Mouse (Mus musculus) kidney, postnatal 10 days (tissue): ENCODE data around the gene Ninj1.
A peak's percentile ranks its signal among the peaks of the same experiment; 100 is the strongest.

Source experiments
- DNase-seq: peaks from one replicate; pipeline ENCODE4 v3.0.0; 2021; ENCODE audit warnings: mixed read lengths

Ninj1 gene

DNA sequence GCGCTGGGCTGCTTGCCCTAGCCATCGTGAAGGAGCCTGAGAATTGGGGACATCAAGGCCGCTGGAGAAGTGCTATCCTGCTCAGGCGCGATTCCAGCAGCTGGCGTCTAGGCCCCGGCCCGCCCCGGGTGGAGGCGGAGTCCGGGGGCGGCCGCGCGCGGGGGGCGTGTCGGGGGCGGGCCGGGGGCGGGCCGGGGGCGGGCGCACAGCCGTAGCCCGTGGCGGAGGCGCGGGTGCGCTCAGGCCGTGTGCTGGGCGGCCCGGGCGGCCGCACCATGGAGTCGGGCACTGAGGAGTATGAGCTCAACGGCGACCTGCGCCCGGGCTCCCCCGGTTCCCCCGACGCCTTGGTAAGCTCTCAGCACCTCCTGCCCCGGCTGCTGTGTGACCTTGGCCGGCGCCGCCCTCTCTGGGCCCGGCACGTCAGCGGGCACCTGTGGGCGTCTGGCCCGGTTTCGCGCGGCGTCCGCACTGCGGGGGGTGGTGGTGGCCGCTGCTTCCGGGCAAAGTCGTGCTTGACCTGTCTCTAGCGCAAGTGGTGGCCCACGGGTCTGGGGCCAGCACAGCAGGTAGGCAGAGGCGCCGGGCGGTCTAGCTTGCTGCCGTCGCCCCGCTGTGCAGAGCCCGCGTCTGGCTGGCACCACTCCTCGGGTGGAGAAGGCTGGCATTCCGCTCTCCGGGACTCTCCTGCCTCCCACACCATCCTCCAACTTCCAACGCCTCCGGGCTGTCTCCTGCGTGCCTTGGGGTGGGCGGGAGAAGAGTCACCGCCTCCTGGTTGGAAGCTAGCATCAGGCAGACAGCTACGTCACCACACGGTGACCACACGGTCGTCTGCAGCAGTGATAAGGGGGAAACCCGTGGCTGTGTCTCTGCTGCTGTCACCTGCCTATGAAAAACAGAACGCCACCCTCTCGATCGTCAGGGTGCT lies at the start of gene Ninj1:
Gene Ninj1, plus strand, starts transcription at position 198 of the 931 bp plus-strand sequence.
- DNase-seq = peak; percentile 93

DNA sequence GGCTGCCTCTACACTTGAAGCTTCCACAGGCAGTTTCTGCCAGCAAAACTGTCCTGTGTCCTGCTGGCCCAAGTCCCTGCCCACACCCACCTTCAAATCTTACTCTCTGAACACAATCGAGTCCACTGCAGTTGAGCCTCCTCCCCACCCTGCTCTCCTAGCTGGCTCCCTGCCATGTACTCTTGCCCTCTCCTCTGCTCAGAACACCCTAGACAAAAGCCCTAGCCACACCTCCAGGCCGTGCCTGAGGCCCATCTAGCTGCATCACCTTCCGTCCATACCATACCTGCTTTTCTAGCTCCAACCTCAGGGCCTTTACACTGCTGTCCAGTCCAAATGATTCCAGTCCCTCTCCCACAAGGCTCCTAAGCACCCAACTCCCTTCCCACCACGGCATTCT lies 46.7 kb upstream of the Ninj1 start:
- DNase-seq = peak; percentile 75

DNA sequence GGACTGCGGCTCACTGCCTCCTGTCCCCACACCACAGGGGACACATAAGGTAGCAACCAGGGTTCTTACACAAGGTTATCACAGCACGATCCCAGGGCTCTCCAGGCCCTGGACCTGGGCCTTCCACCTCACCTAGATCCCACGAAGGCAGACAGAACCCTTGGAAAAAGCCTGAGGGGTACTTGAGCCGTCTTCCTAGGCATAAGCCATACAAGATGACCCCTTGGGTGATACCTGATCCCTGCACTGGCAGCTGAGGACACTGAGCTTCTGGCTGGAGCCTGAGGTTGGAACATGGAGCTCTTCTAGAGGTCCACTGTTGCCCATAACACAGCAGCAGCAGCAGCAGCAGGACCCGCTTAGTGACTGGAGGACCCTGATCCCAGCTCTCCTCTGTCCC lies 44.9 kb upstream of the Ninj1 start:
- DNase-seq = no peak

DNA sequence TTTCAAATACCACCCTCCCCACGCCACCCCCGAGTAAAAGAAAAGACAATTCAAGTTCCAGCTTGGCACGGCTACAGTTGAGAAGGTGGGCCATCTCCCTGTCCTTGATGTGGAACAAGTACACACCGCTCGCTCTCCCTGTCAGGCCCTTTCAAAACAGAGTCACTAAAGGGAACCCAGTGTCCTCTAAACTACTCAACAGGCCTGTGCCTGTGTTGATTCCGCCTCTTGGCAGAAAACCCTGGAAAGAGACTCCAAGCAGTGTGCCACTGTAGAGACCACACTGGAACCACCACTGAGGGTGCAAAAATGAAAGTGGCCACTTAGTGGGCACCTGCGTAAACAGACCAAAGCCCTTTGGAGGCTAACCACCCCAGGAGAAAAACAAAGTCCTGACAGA lies 44.0 kb upstream of the Ninj1 start:
- no peak for DNase-seq

DNA sequence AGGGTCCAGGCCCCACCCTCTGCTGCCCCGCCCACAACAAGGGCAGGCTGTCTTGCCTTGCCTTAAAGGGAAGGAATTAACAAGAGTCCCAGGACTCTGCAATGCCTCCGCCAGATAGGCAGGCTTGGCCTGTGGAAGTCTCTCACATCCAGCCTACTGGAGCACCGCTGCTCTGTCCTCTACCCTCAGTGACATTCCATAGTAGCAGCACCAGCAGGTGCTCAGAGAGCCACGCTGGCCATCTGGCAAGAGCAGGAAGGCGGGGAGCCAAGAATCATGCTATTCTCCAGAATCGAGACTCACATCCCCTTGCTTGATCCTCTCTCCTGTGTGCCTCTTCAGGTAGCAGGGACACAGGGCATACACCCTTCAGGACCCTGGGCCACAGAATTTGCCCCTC lies 42.8 kb upstream of the Ninj1 start:
- no peak for DNase-seq

DNA sequence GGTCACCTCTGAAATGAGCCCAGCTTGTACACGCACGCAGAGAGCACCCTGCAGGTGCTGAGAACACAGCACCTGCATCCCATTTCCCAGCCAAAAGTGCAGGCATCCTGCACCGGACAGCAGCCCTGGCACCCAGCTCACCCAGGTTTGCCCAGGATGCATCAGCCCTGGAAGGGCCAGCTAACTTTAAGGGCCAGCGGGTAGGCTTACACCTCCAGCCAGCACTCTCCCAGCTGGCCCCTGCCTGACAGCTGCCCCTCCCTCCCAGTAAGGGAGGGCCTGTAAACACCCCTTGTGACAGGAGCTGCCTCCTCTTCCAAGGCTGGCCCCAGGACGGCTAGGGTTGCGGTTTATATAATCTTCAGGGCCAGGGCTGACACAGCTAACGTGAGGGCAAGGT lies 41.9 kb upstream of the Ninj1 start:
- DNase-seq = no peak

DNA sequence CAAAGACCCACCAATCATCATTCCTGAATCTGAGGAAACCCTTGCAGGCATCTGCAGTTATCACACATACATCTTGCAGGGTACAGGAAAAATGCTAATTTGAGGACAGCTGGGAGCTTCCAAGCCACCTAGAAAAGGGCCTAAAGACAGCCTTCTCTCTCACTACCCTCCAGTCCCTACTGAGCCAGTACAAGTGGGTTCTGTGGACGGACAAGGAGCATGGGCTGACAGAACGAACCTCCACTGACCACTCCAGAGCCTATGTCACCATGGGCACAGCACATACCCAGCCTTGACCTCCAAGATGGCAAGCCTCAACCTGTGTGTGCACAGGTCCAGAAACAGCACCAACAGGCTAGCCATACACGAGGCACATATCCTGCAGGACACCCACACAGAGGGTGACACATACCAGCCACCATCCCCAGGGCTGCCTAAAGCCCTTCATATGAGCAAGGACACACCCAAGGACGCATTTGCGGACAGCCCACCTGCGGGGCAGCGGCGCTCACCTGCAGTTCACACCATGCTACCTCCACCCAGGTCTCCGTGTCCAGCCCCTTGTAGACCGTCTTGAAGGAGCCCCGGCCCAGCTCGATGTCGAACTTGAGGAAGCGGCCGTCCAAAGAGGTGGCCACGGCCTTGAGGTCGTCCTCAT lies 41.1 kb upstream of the Ninj1 start:
- no peak for DNase-seq

DNA sequence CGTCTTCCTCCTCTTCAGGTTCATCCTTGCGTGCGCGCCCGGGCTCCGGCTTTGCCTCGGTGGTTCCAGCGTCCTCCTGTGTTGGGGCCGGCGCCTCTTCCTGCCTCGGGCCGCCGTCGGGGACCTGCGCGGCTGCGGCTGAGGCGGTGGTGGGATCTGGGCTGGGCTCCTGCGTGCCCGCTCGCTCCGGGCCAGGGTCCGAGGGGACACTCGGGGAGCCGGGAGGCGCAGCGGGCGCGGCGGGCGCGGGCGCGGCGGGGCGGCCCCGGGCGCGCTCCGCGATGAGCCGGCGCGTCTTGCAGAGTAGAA lies 40.6 kb upstream of the Ninj1 start:
- peak; percentile 22 for DNase-seq

DNA sequence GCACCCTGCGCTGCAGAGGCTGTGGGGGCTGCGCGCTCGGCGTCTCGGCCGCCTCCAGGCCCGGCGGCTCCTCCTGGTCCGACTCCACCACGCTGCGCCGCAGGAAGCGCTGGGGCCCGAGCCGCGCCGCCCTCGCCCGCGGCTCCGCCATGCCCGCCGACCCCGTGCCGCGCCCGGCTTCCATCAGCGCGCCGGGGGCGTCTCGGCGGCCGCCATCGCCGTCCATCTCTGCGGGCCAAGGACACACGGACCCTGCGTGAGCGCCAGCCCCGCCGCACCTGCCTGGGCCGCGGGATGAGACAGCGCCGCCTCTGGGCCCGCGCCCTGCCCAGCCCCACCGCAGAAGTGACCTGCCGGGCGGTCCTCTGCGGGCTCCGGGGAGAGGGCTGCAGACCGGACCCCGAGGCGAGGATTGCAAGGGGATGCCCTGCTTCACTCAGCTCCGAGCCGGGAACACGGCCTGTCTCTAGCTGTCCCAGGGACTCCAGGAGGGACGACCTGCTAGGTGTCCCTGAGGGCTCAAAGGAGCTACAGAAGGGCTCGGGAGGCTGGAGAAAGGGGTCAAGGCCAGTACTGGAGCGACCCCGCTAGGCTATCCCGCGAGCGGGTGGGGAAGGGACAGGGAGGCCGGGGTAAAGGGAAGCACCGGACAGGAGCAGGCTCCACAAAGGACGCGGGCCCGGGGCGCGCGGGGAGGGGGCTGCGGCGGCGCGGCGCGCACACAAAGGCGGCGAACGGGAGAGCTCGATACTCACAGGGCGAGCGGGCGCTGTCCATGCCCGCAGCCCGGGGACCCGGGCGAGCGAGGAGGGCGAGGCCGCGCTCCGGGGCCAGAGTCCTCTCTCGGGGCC lies 40.1 kb upstream of the Ninj1 start:
- peak; percentile 43 for DNase-seq

DNA sequence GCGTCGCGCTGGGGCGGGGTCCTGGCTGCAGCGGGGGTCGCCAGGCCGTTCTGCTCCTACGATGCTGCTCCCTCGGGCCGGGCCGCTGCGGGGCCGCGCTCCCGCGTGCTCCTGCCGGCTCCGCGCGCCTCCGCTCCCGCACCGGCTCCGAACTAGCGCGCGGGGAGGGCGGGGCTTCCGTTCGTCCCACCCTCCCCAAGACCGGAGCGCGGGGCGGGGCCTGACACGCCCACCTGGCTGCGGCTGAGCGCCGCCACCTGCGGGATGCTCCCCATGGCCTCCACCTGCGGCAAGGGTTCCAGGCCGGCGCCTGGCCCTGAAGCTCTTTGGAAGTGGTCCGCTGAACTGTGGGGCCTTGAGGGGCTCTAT lies 39.4 kb upstream of the Ninj1 start, which contains the start of gene Wnk2:
Gene Wnk2, minus strand, starts transcription at position 157 of the 369 bp plus-strand sequence.
- peak; percentile 81 for DNase-seq

DNA sequence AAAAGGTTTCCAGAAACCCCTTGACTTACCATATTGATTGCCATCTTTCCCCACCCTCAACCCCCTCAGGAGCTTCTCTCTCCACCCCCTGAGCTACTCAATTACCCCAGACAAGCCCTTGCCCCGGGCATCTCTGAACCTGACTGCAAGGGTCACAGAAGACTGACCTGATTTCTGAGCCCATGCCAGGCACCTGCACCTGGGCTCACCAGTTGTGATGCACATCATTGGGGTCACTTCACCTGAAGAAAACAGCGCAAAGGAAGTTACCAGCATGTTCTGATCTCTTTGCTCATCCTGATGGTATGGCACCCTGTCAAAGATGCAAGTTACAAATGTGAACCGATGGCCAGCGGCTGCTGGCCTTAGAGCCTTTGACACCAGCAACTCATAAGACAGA lies 38.6 kb upstream of the Ninj1 start:
- no peak for DNase-seq

DNA sequence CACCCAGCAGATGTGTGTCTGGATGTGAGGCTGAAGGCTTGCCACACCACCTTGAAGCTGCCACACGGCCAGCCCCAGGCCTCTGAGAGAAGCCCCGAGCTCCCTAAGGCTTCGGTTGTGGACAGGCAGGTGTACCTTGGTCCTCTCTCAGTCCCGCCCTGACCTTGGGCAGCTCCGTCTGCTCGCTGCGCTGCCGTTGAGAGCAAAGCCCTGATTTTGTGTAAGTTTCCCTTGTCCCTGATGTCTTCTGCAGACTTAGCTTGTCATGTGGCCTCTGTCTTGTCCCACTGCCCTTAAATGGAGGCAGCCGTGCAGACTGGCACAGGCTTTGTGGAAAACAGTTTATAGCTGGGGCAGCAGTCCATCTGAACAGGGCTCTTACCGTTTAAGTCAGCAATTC lies 33.3 kb upstream of the Ninj1 start:
- peak; percentile 22 for DNase-seq

DNA sequence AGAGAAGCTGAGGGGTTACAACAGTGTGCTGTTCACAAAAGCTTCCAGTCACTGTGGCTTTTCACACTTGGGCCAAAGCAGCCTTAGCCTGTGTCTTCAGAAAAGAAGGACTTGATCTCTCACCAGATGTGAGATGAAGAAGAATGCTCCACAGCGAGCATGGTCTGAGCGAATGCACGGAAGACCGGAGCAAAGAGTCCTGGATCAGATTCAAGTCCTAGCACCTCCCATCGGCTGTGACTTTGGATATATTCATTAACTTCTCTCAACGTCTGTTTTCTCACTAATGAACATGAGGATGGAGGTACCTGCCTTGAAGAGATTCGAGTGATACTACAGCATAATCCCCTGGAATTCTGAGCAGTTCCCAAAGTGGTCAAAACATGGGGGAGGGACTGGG lies 32.7 kb upstream of the Ninj1 start:
- no peak for DNase-seq

DNA sequence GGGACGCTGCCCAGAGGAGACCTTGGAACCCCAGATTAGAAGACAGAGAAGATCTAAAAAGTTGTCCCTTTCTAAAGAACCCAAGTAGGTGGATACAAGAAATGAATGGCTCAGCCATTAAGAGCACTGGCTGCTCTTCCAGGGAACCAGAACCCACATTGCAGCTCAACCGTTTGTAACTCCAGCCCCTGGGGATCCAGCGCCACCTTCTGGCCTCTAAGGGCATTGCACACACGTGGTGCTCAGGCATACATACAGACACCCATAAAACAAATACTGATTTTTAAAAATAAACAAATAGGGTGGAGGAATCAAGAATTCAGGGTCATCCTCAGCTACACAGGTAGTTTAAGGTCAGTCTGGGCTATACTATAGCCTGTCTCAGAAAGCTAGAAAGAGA lies 30.6 kb upstream of the Ninj1 start:
- no peak for DNase-seq

DNA sequence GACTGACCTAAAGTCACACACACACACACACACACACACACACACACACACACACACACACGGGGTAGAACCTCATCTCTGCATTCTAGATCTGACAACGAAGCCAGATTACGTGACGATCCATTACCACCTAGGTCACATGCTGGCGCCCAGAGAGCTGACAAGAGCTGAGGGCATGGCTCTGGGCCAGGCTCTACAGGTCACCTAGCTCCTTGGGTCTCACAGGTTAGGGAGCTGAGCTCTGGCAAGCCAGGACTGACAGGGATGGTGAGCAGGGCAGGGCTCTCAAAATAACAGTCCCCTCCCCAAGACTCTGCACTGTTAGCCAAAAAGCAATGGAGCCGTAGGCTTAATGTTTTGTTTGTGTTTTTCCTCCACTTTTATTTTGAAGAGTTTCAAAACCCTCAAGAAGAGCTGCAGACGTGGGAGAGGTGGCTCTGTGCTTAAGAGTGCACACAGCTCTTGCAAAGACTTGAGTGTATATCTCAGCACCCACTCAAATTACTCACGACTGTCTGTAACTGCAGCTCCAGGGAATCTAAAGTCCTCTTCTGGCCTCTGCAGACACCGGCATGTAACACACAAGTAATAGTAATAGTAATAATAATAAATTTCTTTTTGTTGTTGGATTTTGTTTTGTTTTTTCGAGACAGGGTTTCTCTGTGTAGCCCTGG lies 29.1 kb upstream of the Ninj1 start:
- peak; percentile 27 for DNase-seq

DNA sequence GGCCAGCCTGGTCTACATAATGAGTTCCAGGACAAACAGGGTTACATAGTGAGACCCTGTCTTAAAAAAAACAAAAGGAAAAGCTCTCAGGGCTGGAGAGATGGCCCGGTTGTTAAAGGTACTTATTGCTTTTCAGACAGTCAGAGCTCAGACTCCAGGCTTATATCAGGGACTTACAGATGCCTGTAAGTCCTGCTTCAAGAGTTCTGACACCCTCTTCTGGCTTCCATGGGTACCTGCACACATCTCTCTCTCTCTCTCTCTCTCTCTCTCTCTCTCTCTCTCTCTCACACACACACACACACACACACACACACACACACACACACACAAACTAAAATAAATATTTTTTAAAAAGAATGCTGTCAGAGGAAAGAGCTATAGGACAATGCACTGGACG lies 26.0 kb upstream of the Ninj1 start:
- no peak for DNase-seq

DNA sequence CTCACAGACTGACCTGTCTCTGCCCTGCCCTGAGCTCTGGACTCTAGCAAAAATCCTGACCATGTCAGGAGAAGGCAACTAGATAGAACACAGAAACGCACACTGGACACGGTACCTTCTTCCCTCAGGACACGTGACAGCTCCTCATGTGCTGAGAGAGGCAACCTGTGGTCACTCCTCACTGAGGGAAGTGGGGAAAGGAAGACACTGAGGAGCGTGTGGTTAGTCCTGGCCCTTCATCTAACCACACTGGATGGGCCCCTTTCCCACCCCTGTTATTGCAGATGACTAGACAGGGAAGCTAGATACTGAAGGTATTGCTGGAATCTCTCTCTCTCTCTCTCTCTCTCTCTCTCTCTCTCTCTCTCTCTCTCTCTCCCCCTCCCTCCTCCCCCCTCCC lies 24.6 kb upstream of the Ninj1 start:
- DNase-seq = no peak

DNA sequence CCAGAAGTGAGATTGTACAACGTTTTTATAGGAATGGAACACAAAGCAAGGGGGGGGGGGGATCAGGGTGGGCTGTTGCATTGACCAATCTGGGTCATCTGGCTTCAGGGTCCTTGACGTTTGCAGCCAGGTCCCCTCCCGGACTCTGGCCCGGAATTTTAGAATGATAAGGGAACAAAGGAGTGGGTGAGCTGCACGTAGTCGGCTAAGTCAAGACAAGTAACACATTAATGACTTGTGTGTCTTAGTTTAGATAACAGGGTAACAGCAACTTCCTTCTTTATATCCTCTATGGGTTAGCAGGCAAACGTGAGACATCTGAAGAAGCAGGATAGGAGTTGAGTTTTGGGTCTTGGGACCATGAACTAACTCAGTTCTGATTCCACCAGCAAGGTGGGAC lies 23.6 kb upstream of the Ninj1 start:
- no peak for DNase-seq

DNA sequence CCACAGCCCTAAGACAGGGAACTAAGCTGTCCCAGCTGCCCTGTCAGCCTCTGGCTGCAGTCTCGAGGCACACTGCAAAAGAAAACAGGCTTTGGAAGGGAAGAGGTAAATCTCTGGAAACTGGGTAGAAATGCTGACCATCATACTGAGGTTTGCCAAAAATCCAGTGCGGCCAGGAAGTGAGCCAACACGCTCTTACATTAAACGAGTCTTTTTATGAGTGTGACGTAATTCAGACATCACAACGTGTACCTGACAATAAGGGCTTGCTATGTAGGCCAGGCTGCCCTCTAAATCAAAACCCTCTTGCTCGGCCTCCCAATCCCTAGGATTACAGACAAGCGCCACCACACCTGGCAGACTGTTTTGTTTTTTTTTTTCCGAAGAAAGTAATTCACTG lies 20.2 kb upstream of the Ninj1 start:
- DNase-seq = no peak

DNA sequence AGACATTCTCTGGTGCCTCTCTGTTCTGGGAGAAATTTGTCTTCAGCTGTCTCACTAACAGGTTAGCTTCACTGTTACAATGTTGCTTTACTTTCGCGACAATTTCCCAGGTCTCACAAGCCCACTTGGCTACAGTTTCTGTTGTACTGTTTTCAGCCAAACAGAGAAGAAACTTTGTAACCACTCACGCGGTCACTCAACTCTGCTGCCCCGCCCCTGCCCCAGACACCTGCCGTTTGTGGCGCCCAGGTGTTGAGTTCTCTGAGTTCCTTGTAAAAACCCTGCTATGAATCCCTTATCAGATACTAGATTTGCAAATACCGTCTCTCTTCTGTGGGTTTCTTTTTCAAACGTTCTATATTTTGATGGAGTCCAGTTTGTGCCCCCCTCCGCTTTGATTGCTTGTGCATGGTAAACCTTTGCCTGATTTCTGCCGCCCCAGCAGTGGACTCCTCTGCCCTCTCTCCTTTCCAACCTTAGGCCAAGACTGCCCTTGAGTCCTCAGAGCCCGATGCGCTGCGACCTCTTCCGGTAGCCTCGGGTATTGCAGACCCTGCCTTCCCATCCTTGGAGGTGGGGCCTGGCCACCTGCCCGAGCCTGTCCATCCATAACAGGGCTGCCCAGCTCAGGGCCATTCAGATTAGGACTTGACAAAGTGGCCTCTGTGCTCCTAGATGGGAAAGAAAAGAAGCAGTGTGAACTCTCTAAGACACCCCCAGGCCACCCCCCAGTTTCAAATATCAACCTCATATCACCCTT lies 17.7 kb upstream of the Ninj1 start:
- DNase-seq = peak; percentile 96

DNA sequence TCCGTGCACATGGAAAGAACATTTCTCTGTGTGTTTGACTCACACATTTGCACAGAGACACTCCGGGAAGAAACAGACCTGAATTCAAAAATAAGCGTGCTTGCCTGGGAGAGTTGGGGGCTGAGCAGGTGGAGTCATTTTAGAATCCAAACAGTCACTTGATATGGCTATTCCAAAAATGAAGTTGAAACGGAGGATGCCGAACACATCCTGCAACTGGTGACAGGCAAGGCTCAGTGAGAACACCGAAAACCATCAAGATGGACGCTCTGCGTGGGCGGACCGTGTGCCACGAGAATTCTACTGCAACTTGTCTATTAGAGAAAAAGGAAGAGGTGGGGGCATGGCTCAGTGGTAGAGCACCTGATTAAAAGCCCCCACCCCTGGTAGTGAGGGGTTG lies 16.7 kb upstream of the Ninj1 start:
- no peak for DNase-seq

DNA sequence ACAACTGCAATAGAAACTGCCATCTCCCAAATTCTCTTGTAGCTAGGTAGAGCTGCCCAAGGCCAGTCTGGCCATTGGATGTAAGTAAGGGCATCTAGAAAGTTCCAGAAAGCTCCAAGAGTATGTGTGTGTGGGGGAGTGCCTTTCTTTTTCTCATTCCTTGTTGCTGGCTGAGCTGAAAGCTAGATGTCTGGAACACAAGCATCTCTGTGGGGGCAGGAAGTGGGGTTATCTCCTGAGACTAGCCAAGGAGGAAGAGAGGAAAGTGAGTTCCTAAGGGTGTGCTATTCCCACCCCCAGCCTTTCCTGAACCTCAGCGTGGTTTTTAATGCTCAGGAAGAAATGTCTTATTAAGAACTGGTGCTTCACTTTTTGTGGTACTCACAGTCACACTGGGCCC lies 15.6 kb upstream of the Ninj1 start:
- DNase-seq = no peak
